Mouse (Mus musculus): ENCODE measurements around the gene Fam19a3.

DNA sequence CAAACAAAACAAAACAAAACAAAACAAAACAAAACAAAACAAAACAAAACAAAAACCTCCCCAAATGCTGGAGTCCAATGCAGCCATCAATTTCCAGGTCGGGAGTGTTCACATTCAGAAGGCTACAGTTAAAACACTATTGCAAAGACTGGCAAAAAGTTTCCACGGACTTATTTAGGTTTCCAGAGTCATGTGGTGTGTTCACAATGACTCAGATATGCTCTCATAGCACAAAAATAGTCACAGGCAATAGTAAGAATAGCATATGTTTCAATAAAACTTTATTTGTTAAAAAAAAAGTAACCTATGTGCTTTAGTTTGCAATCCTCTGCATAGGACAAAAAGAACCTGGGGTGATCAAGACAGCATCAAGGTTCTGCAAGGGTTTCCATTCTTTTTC is 14.5 kb downstream of the Fam19a3 start:
- no peak for TF ChIP-seq CTCF (IDR thresholded peaks at IDR 0.05; ENCODE audit: control insufficient read depth, insufficient read depth, insufficient replicate concordance, low read depth, low read length)
- no peak for TF ChIP-seq POLR2A (IDR thresholded peaks at IDR 0.05; ENCODE audit: control insufficient read depth, low read depth, low read length)

Data from testis, adult 2 months (tissue).